Mouse (Mus musculus): ENCODE results near the gene Mier2. TPM values are rescaled to one million over a fixed set of nuclear protein-coding genes. Genes with fewer than 3 reads are reported as not detected.

The Mier2 gene
- polyA plus RNA-seq, 1 experiment from 2014 or later, result 20.5 TPM

DNA sequence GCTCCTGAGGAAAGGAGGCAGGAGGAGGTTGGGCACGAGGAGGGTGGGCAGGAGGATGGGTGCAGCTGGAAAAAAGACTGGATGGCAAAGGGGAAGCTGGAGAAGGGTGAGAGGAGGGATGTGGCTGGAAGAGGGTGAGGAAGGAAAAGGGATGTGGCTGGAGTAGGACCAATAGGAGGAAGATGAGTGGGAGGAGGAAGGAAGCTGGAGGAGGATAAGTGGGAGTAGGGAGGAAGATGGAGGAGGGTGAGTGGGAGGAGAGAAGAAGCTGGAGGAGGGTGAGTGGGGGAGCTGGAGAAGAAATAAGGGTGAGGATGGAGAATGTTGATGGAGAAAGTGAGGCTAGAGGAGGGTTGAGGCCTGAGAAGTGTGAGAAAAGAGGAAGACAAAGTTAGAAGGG is 19.6 kb downstream of the Mier2 start:
- H3K36me3 ChIP-seq (ENCODE audit: insufficient read depth, low read length), result peaks cover 5% of the 10 kb centered on the region; the same call in 1 of the 2 replicates
- no peak for TF ChIP-seq EP300 (IDR thresholded peaks at IDR 0.05)
- 67% methylated on average over 1 of the region's 1 CpGs for WGBS

DNA sequence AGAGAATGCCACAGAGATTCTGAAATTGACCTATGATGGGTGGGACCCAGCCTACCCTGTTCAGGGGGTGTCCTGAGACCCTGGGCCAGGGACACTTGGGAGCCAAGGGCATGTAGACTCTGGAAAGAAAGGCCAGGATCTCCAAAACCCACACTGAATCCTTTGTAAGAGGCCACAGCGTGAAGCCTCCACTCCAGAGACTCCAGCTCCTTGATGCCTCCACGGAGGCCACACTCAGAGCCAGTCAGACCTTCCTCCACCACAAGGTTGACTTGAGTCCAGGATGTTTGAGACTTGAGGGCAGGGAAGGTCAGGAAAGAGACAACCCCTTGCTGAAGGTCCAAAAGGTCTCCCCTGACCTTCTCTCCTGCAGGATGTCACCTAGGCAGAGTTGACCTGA is 20.6 kb downstream of the Mier2 start:
- 84% methylated on average over 2 of the region's 2 CpGs for WGBS
- no peak for DNase-seq (ENCODE audit: low spot score)

More for the DNA sequence above, 19.6 kb downstream of the Mier2 start:
- Histone ChIP-seq H3K9me3 (ENCODE audit: low read length) (no peaks in the 10 kb centered on the region), H3K4me1 (ENCODE audit: insufficient read depth, low read depth, low read length) (peaks cover 5% of the 10 kb centered on the region; the same call in 1 of the 2 replicates), H3K4me3 (ENCODE audit: low read depth, low read length) (no peak overlapping the region), H3K9ac (replicated peaks; ENCODE audit: low read depth) (no peak overlapping the region), H3K27ac (ENCODE audit: low read length) (no peak overlapping the region), H3K27me3 (replicated peaks; ENCODE audit: insufficient read depth, low read length) (no peaks in the 10 kb centered on the region), H3K4me2 (replicated peaks; ENCODE audit: low read depth, low read length) (no peak overlapping the region)
- no peak for ATAC-seq
- no peak for DNase-seq (ENCODE audit: low spot score)

DNA sequence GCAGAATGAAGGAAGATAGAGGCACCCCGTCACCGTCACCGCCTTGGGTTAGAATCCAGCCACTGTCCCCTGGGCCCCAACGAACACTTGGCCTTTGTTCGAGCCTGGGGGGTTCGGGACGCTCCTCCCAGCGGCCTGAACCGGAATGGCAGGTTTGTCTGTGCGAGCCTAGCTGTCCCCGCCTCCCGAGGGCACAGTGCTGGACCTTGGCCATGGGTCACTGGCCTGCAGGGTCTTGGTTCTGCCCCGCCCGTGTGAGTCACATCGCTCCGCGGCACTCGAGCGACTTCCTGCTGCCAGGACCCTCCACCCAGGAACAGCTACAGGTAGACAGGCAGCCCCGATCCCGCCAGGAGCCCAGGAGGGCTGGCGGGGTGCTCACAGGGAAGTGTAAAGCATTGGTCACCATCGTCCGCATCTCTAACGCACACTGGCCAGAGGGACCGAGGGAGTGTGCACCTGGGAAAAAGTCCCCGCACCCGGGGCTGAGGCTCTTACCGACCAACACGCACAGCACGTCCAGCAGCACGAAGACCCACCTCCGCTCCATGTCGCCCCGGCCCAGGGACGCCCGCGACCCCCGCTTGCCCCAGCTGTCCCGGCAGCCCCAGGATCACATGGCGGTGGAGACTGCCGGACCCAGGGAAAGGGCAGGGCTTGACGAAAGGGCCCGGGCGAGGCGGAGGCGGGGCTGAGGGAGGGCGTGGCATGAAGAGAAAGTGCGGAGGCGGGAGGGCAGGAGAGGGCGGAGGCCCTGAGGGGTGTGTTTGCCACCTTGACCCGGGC is 21.7 kb downstream of the Mier2 start, which contains the start of gene Plpp2:
Gene Plpp2, minus strand, starts transcription at position 671 of the 786 bp plus-strand sequence.
- peak within 1 kb of the TSS; percentile 39; the same call in 1 of the 2 replicates for H3K9ac ChIP-seq (replicated peaks; ENCODE audit: low read depth)
- under 1% methylated on average over 49 of the region's 52 CpGs for WGBS
- TF ChIP-seq CTCF (IDR thresholded peaks at IDR 0.05), result peak; percentile 74
- no peak for TF ChIP-seq EP300 (IDR thresholded peaks at IDR 0.05)
- no peaks in the 10 kb centered on the region for H3K27me3 ChIP-seq (replicated peaks; ENCODE audit: insufficient read depth, low read length)
- ATAC-seq, result peak; percentile 92
- H3K4me2 ChIP-seq (replicated peaks; ENCODE audit: low read depth, low read length), result peak within 1 kb of the TSS; percentile 93
- peaks cover 5% of the 10 kb centered on the region; the same call in 1 of the 2 replicates for H3K4me1 ChIP-seq (ENCODE audit: insufficient read depth, low read depth, low read length)
- peak within 1 kb of the TSS; percentile 60 for H3K4me3 ChIP-seq (ENCODE audit: low read depth, low read length)
- no peaks in the 10 kb centered on the region for H3K9me3 ChIP-seq (ENCODE audit: low read length)
- H3K27ac ChIP-seq (ENCODE audit: low read length), result peak within 1 kb of the TSS; percentile 78
- DNase-seq (ENCODE audit: low spot score), result peak; percentile 85
- H3K36me3 ChIP-seq (ENCODE audit: insufficient read depth, low read length), result no peaks in the 10 kb centered on the region

More for the DNA sequence above, 20.6 kb downstream of the Mier2 start:
- ATAC-seq, result no peak
- Histone ChIP-seq H3K9ac (replicated peaks; ENCODE audit: low read depth) (no peak overlapping the region), H3K27ac (ENCODE audit: low read length) (no peak overlapping the region), H3K4me3 (ENCODE audit: low read depth, low read length) (no peak overlapping the region), H3K36me3 (ENCODE audit: insufficient read depth, low read length) (no peaks in the 10 kb centered on the region), H3K4me2 (replicated peaks; ENCODE audit: low read depth, low read length) (no peak overlapping the region), H3K4me1 (ENCODE audit: insufficient read depth, low read depth, low read length) (peaks cover 5% of the 10 kb centered on the region; the same call in 1 of the 2 replicates), H3K27me3 (replicated peaks; ENCODE audit: insufficient read depth, low read length) (no peaks in the 10 kb centered on the region), H3K9me3 (ENCODE audit: low read length) (no peaks in the 10 kb centered on the region)
- TF ChIP-seq EP300 (IDR thresholded peaks at IDR 0.05) (no peak), CTCF (IDR thresholded peaks at IDR 0.05) (no peak)

DNA sequence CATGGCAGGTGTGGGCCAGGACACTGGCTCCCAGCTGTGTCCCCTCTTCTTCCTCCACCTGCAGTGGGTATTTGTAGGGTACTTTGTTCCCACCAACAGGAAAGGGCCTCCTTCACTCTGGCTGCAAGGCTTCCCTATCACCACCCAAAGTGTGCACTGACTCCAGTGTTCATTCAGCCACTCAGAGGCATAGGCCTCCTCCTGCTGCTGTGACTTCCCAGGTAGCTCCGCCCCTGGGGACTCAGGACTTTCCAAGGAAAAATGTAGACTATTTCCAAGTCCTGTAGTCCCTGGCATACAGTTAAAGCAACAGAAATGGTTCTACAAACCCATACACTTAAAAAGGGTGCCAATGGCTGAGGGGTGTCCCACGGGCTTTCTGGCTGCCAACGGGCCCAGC is 22.3 kb downstream of the Mier2 start:
- H3K27ac ChIP-seq (ENCODE audit: low read length), result 0 out of 2 replicates have a peak overlapping the region, but pooled peaks have one; percentile 15
- DNase-seq (ENCODE audit: low spot score), result peak; percentile 37

DNA sequence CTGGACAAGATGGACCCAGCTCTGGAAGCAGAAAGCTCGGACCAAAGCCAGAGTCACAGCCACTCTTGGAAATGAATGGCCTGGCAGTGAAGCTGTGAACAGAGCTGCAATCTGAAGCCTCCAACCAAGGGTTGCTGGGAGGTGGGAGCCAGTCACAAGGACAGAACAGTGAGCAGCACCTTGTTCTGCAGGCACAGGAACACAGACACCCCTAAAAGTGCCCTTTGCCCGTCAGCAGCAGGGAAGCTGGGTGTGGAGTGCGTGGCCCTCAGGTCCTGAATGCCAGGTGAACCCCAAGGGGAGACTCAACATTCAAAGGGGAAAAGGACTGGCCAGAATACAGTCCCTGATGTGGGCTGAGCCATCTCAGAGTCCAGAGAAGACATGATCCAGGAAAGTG is 23.4 kb downstream of the Mier2 start:
- 72% methylated on average over 3 of the region's 3 CpGs for WGBS
- Histone ChIP-seq H3K27me3 (replicated peaks; ENCODE audit: insufficient read depth, low read length) (no peaks in the 10 kb centered on the region), H3K4me3 (ENCODE audit: low read depth, low read length) (no peak overlapping the region), H3K4me1 (ENCODE audit: insufficient read depth, low read depth, low read length) (peaks cover 5% of the 10 kb centered on the region; the same call in 1 of the 2 replicates), H3K4me2 (replicated peaks; ENCODE audit: low read depth, low read length) (no peak overlapping the region), H3K36me3 (ENCODE audit: insufficient read depth, low read length) (no peaks in the 10 kb centered on the region), H3K9me3 (ENCODE audit: low read length) (no peaks in the 10 kb centered on the region), H3K9ac (replicated peaks; ENCODE audit: low read depth) (no peak overlapping the region), H3K27ac (ENCODE audit: low read length) (no peak overlapping the region)
- DNase-seq (ENCODE audit: low spot score) (no peak), ATAC-seq (no peak)
- TF ChIP-seq CTCF (IDR thresholded peaks at IDR 0.05) (no peak), EP300 (IDR thresholded peaks at IDR 0.05) (no peak)

More for the DNA sequence above, 22.3 kb downstream of the Mier2 start:
- TF ChIP-seq CTCF (IDR thresholded peaks at IDR 0.05) (no peak), EP300 (IDR thresholded peaks at IDR 0.05) (no peak)
- WGBS, result 24% methylated on average over 3 of the region's 3 CpGs
- H3K4me1 ChIP-seq (ENCODE audit: insufficient read depth, low read depth, low read length), result peaks cover 5% of the 10 kb centered on the region; the same call in 1 of the 2 replicates
- H3K4me2 ChIP-seq (replicated peaks; ENCODE audit: low read depth, low read length), result peak overlapping the region; percentile 93
- ATAC-seq, result peak; percentile 27; the same call in 1 of the 2 replicates
- peak overlapping the region; percentile 60 for H3K4me3 ChIP-seq (ENCODE audit: low read depth, low read length)
- H3K9ac ChIP-seq (replicated peaks; ENCODE audit: low read depth), result peak overlapping the region; percentile 39; the same call in 1 of the 2 replicates
- no peaks in the 10 kb centered on the region for H3K9me3 ChIP-seq (ENCODE audit: low read length)
- no peaks in the 10 kb centered on the region for H3K27me3 ChIP-seq (replicated peaks; ENCODE audit: insufficient read depth, low read length)
- H3K36me3 ChIP-seq (ENCODE audit: insufficient read depth, low read length), result no peaks in the 10 kb centered on the region

DNA sequence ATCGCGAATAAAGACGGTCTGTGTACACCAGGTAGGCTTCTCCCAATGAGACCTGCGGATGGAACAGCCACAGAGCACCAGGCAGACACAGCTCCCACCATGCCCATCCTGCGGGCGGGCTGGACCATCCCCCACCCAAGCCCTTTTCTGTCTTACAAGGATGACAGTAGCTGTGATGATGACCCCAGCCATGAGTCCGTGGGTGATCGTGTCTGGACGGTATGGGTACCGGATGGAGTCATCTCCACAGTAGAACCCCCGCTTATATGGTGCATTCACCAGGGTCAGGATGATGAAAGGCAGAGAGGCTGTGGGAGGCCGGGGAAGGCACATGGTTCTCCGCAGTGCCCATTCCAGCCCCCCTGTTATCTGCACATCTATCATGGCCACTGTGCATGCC is 24.3 kb downstream of the Mier2 start:
- no peak for DNase-seq (ENCODE audit: low spot score)
- ATAC-seq, result no peak
- no peak overlapping the region for H3K9ac ChIP-seq (replicated peaks; ENCODE audit: low read depth)

More for the DNA sequence above, 24.3 kb downstream of the Mier2 start:
- H3K4me2 ChIP-seq (replicated peaks; ENCODE audit: low read depth, low read length), result no peak overlapping the region
- no peak overlapping the region for H3K4me3 ChIP-seq (ENCODE audit: low read depth, low read length)
- no peaks in the 10 kb centered on the region for H3K9me3 ChIP-seq (ENCODE audit: low read length)
- H3K27ac ChIP-seq (ENCODE audit: low read length), result no peak overlapping the region
- H3K27me3 ChIP-seq (replicated peaks; ENCODE audit: insufficient read depth, low read length), result no peaks in the 10 kb centered on the region
- no peaks in the 10 kb centered on the region for H3K36me3 ChIP-seq (ENCODE audit: insufficient read depth, low read length)
- 94% methylated on average over 13 of the region's 13 CpGs for WGBS
- TF ChIP-seq EP300 (IDR thresholded peaks at IDR 0.05) (no peak), CTCF (IDR thresholded peaks at IDR 0.05) (no peak)
- H3K4me1 ChIP-seq (ENCODE audit: insufficient read depth, low read depth, low read length), result peaks cover 5% of the 10 kb centered on the region; the same call in 1 of the 2 replicates
